Mouse (Mus musculus): ENCODE results near the gene Ndufaf3.
"Not testable (repeated sequence)": the region's sequence is repeated elsewhere in the genome, so short reads cannot be mapped to it uniquely, and the experiment has no call there.

Gene Ndufaf3

DNA sequence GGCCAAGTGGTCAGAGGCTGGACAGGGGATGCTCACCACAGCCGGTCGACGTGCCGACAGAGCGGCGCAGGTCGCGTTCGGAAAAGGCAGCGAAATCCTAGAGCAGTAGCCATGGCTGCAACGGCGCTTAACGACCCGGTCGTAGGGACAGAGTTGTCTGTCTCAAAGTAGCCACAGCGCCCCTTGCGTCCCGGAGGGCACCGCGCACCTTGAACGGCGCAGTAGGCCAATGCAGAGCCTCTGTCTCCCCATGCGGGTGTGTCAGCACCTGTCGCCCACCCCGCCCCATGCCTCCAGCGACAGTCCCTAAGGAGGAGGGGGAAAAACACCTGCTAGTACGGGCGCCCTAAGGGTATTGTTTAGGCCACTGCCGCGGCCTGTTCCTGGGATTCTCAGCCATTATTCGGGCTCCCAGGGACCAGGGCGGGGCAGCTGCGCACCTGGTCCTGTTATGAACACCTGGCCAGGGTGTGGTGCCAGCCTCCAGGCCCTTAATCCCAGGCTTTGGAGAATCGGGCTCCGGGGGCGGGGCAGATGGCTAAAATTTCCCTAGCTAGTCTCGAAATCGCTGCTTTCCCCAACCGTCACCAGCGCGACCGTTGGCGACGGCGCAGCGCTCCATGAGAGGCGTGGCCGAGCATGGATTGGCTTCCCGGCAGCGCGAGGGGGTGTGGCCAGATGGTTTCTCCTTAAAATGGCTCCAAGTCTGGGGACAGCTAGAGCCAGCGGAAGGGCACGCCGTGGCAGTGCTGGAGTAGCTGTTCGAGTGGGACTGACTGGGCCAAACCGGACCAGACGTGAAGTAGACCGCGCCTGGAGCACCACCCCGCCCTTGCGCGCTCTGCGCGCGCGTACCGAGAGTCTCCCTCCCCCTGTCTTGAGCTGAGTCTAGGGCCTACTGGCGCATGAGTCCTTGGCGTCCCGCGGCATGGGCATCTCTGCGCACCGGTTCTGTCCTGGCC lies at the start of gene Ndufaf3:
Gene Ndufaf3, minus strand, starts transcription at position 620 of the 962 bp plus-strand sequence.
- DNase-seq (ENCODE audit: low read depth in 2 of 2, low spot score in 2 of 2) = peak; percentile 94 to 98

DNA sequence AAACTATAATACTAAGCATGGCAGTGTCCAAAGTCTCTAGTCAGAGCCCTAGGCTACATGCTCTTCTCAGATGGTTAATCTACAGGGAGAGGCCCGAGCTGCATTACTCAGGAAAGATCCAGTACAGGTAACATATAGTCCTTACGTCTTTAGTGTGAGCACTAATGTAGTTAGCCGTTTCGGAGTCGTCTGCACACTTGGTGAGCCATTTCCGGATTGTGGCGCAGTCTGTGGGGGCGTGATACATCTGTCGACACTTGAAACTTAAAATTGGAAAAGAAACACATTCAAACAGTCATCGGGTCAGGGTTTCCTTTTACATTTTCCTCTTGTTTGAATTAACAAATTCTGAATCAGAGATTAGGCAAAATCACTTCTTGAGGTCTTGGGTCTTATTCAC lies 44.3 kb upstream of the Ndufaf3 start:
- DNase-seq (ENCODE audit: low read depth in 2 of 2, low spot score in 2 of 2) = no peak

DNA sequence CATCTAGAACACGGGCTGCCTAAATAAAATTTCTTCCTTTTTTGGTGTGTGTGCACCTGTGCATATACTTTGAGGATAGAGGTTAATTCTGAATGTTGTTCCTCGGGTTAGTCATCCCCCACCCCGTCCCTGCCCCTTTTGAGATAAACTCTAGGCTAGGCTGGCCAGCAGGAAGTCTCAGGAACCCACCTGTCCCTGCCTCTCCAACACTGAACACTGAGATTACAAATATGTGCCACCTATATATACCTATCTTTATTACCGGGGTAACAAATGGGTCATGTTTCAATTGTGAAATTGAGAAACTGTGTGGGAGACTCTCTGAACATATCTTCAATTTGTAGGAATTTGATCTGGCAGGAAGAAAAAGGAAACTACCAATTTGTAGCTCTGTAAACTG lies 41.7 kb upstream of the Ndufaf3 start:
- DNase-seq (ENCODE audit: low read depth in 2 of 2, low spot score in 2 of 2) = no peak

DNA sequence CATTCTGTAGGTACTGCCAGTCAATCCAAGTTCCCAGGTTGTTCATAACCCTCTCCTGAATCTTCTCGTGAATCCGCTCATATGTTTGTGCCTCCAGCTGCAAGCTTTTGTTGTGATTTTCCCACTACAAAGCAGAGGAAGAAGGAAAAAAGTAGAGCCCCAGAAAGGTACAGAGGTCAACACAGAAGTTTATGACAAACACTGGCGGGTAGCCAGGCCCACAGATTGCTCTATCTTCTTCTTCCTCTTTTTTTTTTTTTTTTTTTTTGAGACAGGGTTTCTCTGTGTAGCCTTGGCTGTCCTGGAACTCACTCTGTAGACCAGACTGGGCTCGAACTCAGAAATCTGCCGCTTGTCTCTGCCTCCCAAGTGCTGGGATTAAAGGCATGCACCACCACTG lies 40.7 kb upstream of the Ndufaf3 start:
- DNase-seq (ENCODE audit: low read depth in 2 of 2, low spot score in 2 of 2) = not testable (repeated sequence)

DNA sequence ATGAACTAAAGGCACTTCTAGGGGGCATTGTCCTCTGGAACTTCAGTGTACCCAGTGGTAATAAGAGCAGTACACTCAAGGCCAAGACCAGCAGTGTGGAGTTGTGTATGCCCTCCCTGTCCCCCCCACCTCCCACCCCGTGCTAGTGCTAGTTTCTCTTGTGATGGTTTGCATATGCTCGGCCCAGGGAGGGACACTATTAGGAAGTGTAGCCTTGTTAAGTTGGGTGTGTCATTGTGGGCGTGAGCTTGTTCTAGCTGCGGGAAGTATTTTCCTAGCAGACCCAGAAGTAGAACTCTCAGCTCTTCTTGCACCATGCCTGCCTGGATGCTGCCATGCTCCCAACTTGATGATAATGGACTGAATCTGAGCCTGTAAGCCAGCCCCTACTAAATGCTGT lies 34.8 kb upstream of the Ndufaf3 start:
- DNase-seq (ENCODE audit: low read depth in 2 of 2, low spot score in 2 of 2) = no peak

DNA sequence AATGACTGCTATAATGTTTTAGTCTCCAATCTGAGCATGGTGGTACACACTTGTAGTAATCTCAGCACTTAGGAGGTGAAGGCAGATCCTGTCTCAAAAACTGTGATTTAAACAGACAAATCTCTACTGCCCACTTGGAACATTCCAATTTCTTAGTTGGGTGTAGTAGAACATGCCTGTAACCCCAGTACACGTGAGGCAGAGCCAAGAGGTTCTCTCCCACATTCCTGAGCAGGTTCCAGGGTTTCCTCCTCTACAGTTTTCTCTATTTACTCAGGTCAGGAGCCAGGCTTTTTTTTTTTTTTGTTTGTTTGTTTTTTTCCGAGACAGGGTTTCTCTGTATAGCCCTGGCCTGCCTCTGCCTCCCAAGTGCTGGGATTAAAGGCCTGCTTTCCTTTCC lies 32.8 kb upstream of the Ndufaf3 start:
- DNase-seq (ENCODE audit: low read depth in 2 of 2, low spot score in 2 of 2) = no peak

DNA sequence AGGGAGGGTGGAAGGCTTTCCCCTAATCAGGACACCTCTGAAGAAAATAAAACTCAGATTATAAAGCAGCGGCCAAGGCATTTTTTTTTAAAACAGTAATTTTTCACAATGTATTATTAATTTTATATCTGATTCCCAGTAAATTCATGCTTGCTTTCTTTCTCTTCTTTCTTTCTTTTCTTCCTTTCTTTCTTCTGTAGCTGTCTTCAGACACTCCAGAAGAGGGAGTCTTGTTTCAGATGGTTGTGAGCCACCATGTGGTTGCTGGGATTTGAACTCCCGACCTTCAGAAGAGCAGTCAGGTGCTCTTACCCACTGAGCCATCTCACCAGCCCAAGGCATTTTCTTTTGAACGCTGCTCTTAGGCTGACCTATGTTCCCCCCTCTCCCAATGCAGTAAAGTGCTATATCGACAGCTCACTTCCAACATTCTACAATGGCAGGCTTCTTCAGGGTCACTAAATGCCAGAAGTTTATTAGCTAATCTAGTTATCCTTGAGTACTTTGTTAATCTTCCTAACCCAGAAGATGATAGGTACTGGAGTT lies 31.9 kb upstream of the Ndufaf3 start:
- DNase-seq (ENCODE audit: low read depth in 2 of 2, low spot score in 2 of 2) = no peak

DNA sequence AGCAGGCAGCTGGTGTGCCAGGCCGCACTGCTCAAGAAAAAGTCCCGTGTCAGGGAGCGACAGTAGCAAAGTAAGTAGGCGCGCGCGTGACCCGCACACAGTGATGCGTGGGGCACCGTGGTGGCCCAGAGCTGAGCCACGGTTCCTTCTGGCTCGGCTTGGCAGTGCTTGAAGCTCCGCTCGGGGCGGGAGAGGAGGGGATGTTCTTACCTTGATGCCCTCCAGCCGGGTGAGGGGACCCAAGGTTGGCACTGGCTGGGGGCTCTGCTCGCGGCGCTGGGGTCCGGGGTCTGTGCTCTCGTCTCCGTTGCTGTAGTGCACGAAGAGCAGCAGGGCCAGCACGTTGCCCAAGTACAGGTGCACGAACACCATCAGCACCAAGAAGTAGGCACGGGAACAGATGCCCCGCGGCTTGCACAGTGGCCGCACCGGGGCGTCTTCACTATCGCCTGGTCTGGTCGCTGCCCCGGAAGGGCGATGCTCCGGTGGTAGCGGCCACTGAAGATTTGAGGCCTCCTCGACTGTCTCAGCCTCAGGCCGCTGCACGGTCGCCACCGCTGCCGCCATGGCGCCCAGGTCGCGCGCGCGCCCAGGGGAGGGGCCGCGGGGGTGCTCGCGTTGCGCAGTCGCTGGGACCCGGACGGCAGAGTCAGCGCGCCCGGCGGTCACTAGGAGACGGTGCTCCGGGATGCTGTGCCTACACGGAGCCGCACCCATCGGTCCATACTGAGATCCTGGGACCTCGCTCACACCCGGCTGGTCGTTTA lies 29.9 kb upstream of the Ndufaf3 start, which contains the start of gene P4htm:
Gene P4htm, minus strand, starts transcription at position 670 of the 767 bp plus-strand sequence.
- DNase-seq (ENCODE audit: low read depth in 2 of 2, low spot score in 2 of 2) = peak; percentile 37 to 48

DNA sequence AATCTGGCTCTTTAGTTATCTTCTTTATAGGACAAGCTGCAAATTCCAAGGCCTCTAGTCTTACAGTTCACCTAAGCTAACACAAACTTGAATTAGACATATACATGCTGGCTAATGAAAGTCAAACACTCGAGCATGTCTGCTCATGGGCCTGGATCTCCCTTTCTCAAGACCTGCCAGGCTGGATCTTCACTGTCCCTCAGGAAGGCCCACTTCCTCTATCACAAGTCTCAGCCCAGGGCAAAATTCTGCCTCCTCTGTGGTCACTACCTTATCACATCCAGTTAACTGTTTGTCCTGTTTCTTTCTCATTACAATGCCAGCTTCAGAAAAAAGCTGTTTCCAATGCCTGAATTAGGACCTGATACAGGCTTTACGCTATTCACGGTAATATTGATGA lies 27.1 kb upstream of the Ndufaf3 start:
- DNase-seq (ENCODE audit: low read depth in 2 of 2, low spot score in 2 of 2) = no peak

DNA sequence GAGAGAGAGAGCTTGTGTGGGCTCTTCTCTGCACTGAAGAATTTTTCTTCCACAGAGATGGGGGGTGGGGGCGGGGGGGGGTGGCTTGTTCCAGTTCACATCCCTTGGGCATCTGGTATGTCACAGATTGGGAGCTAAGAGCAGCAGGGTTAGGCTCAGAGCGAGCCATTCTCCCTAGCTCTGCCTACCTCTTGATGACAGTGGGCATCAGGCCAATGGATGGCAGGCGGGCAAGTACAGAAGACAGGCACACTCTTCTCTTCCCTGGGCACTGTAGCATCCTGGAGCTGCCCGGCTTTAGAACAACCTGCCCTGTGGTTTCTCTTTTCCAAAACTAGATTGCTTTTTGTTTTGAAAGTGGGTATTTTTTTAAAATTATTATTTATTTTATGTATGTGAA lies 24.2 kb upstream of the Ndufaf3 start:
- no peak for DNase-seq (ENCODE audit: low read depth in 2 of 2, low spot score in 2 of 2)

DNA sequence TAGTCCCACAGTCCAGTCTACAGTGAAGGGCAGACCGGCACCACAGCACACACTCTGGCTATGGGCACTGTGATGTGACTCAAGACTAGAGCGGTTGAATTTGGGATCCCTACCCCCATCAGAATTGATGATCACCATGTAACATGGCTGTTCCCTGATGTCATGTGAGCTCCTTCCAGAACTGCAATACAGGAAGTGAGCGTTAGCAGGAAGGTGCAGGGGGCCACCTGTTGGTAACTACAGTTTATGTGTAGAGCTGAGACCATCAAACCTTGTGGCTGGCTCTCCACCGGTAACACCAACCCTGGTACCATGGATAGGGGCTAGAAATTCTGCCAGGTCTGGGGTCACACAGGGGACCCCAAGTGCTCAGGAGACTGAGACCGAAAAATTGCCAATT lies 22.0 kb upstream of the Ndufaf3 start:
- DNase-seq (ENCODE audit: low read depth in 2 of 2, low spot score in 2 of 2) = no peak

DNA sequence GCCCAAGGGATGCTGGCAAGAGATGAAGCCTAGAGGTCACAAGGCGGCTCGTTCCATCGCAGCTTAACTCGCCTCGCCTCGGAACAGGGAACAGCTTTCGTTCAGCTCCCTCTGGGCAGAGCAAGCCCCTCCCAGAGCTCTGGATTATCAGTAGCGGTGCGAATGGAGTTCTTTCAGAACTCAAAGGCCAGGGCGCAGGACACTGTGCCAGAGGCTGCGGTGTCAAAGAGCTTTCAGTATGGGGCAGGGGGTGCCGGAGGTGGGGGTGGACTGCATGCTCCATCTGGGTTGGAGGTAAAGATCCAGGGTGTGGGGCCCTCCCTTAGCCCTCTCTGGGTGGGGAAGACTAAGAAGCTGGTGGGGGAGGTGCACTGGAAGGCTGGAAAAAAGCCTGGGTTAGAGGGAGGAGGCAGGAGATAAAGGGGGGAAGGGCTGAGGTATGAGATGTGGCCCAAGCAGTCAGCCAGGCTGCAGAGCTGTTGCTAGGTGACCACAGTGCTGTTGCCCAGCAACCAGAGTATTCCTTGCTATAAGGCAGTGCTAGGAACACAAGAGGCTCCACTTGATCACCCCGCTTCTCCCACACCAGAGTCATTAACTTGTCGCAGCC lies 20.4 kb upstream of the Ndufaf3 start:
- DNase-seq (ENCODE audit: low read depth in 2 of 2, low spot score in 2 of 2) = no peak

DNA sequence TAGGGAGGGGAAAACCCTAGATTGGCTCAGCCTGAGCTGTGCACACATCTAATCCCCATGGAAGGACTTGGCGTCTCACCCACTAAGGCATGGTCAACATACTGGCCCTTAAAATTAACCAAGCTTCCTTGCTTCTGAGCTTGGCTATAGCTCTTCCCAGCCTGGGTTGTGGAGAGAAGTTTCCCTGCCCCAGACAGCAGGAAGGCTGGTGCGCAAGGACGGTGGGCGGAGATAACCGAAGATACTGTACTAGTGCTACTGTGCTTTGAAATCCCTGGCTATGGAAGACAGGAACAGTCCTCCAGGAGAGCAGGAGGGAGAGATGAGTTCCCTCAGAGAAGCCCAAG lies 12.1 kb upstream of the Ndufaf3 start:
- no peak for DNase-seq (ENCODE audit: low read depth in 2 of 2, low spot score in 2 of 2)

DNA sequence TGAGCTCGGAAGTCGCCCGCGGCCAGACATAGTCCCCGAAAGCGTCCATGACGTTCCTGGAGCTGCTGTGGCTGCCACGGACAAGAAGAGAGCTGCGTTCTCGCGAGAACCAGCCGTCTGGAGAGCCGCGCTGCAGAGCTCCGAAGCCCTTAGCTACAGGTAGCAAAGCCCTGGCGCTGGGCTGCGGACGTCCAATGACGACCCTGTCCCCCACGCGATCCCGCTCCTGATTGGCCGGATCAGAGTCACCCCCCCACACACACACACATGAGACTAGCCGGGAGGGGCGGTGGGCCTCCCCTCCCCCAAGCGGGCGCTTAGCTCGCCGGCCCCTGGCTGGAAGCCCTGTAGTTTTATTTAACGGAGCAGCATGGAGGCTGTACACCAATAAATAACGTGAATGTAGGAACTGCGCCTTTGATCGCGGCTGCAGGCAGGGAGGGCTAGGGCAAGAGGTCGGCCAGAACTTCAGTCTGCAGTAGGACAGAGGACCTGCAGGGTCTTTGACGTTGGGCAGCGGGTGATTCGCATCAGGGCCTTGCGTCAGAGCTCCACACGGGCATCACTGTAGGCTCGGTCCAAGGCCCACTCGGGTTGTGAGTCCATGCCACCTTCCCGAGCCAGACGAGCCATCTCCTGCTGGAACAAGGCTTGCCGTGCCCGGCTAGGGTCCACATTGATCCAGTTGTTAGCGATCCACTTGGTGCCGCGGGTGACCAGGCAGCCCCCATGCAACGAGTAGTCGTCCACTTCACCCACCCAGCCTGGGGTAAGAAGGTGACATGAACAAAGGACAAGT lies 11.5 kb upstream of the Ndufaf3 start, which contains the start of gene Wdr6:
Gene Wdr6, minus strand, starts transcription at position 195 of the 799 bp plus-strand sequence.
- DNase-seq (ENCODE audit: low read depth in 2 of 2, low spot score in 2 of 2) = peak; percentile 80 to 83

DNA sequence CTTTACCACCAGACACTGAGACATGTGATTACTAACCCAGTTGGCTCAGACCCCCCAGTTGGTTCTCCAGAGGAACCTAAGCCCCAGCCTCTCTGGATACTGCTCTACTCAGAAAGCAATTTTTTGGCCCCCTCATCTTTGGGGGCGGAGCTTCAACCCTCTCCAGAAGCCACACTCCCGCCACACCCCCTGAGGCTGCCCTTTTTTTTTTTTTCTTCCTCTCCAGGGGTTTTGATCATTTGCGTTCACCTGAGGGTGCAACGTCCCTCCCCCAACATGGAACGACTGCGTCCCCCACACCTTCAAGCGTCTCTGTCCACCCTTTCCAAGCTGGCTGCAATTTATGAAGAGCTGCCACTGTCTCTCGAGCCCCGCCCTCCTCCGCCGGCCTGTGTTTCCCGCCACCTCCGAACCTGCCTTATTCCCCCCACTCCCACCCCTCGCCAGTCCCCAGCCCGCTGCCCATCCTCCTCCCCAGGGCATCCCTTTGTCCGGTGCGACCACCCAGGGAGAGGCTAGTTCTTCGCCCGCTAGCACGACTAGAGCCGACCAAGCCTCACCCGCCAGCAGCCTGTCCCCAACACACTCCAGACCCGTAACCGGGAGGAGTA lies 10.8 kb upstream of the Ndufaf3 start:
- DNase-seq (ENCODE audit: low read depth in 2 of 2, low spot score in 2 of 2) = peak in 1 of 2 experiments; percentile 27

DNA sequence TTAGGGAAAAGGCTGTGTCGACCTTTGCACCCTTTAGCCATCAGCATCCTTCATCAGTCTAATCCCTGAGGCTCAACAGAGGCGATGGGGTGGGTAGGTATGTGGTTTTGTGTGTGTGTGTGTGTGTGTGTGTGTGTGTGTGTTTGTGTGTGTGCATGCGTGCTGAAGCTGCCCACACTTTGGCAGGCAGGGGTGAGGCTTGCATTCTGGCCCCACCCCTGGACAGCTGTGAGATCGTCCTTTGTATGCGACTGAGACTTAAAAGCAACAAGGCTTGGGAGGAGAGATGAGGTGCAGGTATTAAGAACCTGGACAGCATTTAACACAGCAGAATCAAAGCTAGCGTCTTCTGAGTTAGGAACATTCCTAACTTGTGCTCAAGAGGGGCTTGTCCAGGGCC lies 9.8 kb upstream of the Ndufaf3 start:
- no peak for DNase-seq (ENCODE audit: low read depth in 2 of 2, low spot score in 2 of 2)

DNA sequence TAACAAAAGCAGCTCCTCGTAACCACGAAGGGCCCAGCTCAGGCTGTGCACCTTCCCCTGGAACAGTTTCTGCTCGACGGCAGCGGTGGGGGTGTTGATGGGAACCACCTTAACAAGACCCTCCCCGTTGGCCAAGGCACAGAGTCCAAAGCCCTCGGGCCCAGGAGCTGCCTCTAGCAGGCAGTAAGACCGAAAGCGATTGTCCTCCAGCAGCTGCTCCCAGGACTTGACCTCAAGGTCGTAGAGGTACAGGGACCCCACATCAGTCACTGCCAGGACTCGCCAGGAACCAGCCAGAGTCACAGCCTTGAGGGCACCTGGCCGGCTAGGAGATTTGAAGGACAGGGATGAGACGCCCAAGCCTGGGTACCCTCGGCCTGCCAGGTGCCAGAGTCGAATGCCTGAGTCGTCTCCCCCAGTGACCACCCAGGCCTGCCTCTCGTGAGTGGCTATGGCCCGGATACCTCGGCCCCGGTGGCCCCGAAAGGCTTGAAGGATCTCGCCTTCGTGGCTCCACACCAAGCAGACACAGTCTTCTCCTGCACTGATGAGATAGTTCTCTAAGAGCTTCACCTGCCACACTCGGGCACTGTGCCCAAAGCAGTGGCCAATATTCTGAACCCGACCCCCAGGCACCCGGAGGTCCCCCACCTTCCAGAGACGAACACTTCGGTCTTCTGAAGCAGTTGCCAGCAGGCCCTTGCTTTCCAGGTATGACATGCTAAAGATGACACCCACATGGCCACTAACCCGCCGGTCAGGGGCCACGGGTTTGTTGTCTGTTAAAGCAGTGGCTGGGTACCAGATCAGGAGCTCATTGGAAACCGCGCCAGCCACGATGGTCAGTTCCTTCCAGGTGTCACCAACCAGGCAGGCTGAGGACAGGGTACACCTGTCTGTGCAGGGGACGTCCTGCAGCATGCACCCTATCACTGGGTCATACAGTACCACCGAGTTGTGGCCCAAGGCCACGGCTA lies 8.4 kb upstream of the Ndufaf3 start:
- no peak for DNase-seq (ENCODE audit: low read depth in 2 of 2, low spot score in 2 of 2)

DNA sequence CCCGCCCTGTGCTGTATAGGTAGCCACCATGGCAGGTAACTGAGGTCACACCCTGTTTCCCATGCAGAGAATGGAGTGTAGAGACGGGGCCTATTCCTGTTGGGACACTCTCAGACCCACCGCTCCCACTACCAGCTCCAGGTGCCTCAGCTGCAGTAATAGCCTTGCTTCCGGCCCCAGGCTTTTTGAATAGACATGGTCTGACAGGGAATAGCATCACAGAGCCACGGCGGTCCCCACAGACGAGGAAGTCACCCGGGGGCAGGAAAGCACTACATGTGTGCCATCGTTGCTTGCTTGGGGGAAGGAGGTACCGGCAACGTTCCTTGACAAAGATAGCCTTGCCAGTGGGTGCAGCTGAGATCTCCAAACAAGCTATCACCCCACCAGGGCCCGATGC lies 7.7 kb upstream of the Ndufaf3 start:
- no peak for DNase-seq (ENCODE audit: low read depth in 2 of 2, low spot score in 2 of 2)
